Mouse (Mus musculus) adipocyte (in vitro differentiated cells): ENCODE results near the gene Atp6v0b.

Experiments used
- DNase-seq: peaks from one replicate; pipeline ENCODE4 v3.0.0-alpha.2; 2016; ENCODE audit warnings: low spot score

The Atp6v0b gene

DNA sequence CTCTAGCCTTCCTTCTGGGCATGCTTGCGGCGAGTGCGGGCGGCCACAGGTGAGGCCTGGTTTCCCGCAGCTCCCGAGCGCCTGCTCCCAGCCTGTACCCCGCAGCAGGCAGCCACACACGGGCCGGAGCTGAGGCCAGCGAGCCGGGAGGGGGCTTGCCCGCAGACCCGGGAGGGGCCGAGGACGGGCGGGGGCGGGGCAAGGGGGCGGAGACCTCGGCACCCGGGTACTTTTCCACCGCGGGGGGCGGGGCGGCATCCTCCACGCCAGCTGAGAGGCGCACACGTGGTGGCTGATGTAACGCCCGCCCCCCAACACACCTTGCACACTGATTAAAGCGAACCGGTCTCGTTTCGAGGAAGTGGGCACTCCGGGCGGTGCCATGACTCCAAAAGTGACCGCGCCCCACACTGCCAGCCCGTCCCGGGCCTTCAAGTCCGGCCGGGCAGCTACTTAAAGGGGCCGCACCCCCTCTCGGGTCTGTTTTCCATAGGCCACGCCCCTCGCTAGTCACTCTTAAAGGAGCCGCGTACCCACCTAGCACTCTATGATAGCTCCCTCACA lies 50.8 kb downstream of the Atp6v0b start:
- DNase-seq: peak; percentile 78

DNA sequence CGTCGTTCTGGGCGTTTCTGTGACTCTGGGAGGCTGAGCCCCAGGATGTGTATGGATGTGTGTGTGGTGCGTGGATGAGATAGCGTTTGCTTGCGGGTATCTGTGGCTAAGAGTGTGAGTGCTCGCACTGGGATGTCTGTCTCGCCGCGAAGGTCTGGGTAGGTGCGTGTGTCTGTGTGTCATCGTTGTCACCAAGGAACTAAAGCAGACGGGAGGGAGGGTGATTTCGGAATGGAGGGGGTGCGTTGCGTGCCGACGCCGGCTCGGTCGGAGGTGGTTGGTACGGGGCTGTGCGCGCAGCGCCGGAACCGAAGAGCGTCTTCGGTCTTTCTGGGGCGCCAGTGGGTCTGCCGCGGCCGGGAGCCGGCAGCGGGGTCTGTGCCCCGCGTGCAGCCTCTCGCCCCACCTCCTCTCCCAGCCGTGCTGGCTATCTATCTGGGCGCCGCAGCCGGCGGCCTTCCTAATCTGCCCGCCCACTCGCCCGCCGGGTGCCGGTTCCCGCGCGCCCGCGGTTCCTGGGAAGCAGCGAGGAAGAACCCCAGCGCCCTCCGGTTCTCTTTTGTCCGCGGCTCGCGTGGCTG lies 51.5 kb downstream of the Atp6v0b start:
- peak; percentile 15 for DNase-seq

DNA sequence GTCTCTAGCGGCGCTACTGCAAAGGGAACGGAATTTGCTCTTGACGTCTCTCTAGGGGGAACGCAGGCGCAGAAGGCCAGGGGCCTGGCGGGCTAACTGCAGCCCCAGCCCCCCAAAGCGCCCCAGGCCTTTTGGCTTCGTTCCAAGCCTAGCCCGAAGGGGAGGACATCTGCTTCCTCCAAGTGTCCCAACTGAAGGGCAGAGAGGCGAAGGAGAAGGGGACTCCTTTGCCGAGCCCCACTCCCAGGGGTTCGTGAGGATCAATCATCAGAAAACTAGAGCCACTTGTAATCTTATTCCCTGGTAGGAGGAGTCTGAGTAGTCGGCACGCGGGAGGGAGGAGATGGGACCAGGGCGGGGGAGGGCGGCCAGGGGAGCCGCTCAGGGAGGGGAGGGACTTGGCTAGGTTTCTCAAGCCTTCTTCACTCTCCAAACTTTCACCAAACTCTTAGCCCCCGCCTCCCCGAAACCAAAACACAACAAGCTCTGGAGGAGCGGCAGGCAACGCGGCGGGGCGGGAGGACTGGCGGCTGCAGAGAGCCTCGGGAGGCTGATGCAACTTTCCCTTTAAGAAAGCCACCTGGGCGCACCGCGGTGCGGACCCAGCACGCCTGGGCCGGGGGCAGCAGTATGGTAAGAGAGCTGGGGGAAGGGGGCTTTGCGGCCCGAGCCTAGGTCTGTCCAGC lies 52.1 kb downstream of the Atp6v0b start:
- peak; percentile 68 for DNase-seq

DNA sequence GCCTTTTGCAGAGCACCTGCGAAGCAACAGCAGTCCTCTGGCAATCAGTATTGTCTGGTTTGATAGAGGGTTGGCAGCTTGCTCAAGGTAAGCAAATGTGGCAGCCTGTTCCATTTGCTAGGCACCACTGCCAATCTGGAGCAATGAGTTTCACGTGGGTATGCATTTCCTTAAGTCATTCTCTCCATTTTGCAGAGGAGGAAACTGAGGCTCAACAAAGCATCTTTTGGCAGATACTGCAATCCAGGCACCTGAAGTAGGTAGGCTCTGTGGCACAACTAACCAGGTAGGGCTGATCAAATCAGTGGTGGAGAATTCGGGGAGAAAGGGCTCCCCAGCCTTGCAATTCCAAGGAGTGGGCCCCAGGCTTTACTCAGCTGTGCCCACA lies 52.7 kb downstream of the Atp6v0b start, which contains the start of gene Slc6a9:
Gene Slc6a9 (plus strand): TSS at position 50 of the 388 bp plus-strand sequence.
- DNase-seq: no peak
